Mouse (Mus musculus) erythroblast, embryonic 14.5 days (primary cell): ENCODE measurements around the gene Cel. TPM values are rescaled to one million over a fixed set of nuclear protein-coding genes. Genes with fewer than 3 reads are reported as not detected.
"Not testable (repeated sequence)": the region's sequence is repeated elsewhere in the genome, so short reads cannot be mapped to it uniquely, and the experiment has no call there.

Experiments
- H3K27me3 ChIP-seq: 2 replicates; pipeline ENCODE4 v1.6.1; 2012; ENCODE audit warnings: inconsistent platforms; ENCODE audit not compliant: control insufficient read depth
- H3K36me3 ChIP-seq: 2 replicates; pipeline ENCODE4 v1.6.1; 2012; ENCODE audit warnings: mild to moderate bottlenecking, inconsistent platforms; ENCODE audit not compliant: control insufficient read depth
- H3K4me1 ChIP-seq: 2 replicates; pipeline ENCODE4 v1.6.1; 2012; ENCODE audit warnings: inconsistent platforms; ENCODE audit not compliant: control insufficient read depth
- H3K4me3 ChIP-seq: replicated peaks from 2 replicates; pipeline ENCODE3; 2012; ENCODE audit warnings: moderate library complexity, mild to moderate bottlenecking, inconsistent platforms
- H3K9me3 ChIP-seq: 2 replicates; pipeline ENCODE4 v1.6.1; 2012; ENCODE audit warnings: low read length, inconsistent platforms, mixed read lengths; ENCODE audit not compliant: control insufficient read depth
- GATA1 ChIP-seq: IDR thresholded peaks from 2 replicates; pipeline ENCODE4 v1.6.1; 2012; ENCODE audit warnings: low read length, inconsistent platforms, mixed read lengths
- TAL1 ChIP-seq: IDR thresholded peaks from 3 replicates; pipeline ENCODE4 v1.6.1; 2012; ENCODE audit warnings: low read length, inconsistent platforms, mixed read lengths
- polyA plus RNA-seq: library from polyadenylated mRNA; stranded (reverse); fragments of >175 nt; gene quantifications from 2 replicates; pipeline ENCODE4 v1.2.3, GENCODE M21; 2012

The Cel gene
- polyA plus RNA-seq, 1 experiment, result not detected

DNA sequence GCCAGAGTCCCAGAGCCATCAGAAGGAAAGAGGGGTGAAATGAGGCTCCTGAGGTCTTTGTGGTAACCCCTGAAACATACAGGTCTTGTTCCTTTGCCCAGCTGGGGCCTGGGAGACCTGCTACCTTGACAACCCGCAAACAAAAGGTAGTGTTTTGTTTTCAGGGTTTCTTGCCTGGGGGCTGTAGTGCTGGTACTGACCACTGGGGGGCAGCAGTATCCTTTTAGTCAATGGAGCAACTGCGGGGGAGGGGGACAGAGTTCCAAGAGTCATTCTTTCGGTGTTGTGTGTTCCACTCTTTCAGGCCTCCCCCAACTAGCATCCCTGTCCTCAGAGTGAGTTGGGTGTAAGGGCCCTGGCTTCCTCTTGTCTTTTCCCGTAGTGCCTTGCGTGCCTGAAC, 48.7 kb downstream of the Cel start:
- Histone ChIP-seq H3K36me3 (no peaks in the 10 kb centered on the region), H3K4me3 (no peak overlapping the region), H3K4me1 (peaks cover 12% of the 10 kb centered on the region), H3K9me3 (no peaks in the 10 kb centered on the region), H3K27me3 (peaks cover 38% of the 10 kb centered on the region)
- TF ChIP-seq TAL1, result no peak
- no peak for TF ChIP-seq GATA1

DNA sequence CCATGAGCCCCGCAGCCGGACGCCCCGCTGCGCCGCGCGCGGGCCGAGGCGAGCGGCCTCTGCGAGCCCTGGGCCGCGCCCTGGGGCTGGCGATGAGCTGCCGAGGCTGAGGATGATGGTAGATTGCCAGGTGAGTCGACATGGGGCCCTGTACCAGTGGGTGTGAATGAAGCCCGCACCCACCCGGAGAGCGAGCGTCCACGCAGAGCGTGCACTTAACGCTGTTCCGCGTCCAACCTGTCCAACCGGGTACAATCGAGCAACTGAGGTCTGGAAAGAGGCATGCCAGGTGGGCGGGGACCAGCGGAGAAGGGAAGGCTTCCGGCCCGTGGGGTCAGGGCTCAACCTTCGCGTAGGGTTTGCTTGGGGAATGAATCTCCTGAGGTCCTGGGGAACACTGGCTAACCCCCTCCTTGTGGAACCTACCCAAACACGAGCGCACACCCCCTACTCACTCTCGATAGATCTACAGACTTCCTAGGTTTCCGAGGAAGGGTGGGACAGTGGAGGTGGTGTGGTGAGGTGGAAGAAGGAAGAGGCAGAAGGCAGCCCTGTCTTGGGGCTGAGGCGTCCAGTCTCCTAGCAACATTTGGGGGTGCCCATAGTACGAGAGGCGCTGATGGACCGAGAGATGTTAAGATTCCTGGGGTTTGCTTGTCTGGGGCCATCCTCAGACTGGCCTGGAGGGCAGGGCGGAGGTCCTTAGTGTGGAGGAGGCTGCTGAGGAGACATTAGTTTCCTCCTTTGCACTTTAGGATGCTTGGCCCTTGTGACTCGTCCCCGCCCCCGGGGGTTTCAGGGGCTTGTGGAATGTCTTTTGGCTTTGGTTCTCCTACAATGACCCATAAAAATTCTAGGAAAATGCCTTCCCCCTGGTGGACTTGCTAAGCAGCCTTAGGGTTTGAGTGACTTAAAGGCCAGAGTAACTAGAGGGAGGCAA, 49.5 kb downstream of the Cel start:
- Histone ChIP-seq H3K27me3 (peaks cover 38% of the 10 kb centered on the region), H3K36me3 (no peaks in the 10 kb centered on the region), H3K4me1 (peaks cover 12% of the 10 kb centered on the region), H3K4me3 (peak overlapping the region; percentile 49), H3K9me3 (no peaks in the 10 kb centered on the region)
- TF ChIP-seq TAL1 (no peak), GATA1 (no peak)

- H3K9me3 ChIP-seq, result no peaks in the 10 kb centered on the region
- no peak for TF ChIP-seq GATA1
- TF ChIP-seq TAL1, result no peak
- peaks cover 12% of the 10 kb centered on the region for H3K4me1 ChIP-seq
- H3K27me3 ChIP-seq, result peaks cover 38% of the 10 kb centered on the region
- no peaks in the 10 kb centered on the region for H3K36me3 ChIP-seq
- H3K4me3 ChIP-seq, result peak within 1 kb of the TSS; percentile 49
Measured at GRCm38 (mm10) chr2:28512798-28513401, 50.3 kb downstream of the Cel start, which contains the start of gene Ralgds. Ralgds (plus strand) TSS chr2:28513125.

DNA sequence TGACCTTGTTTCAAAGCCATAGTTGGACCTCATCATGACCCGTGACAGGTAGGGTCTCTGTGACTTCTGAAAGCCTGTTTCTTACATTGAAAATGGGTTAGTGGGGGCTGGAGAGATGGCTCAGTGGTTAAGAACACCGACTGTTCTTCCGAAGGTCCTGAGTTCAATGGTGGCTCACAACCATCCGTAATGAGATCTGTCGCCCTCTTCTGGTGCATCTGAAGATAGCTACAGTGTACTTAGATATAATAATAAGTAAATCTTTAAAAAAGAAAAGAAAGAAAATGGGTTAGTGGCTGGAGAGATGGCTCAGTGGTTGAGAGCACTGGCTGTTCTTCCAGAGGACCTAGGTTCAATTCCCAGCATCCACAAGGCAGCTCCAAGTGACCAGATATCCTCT, 51.6 kb downstream of the Cel start:
- peaks cover 38% of the 10 kb centered on the region for H3K27me3 ChIP-seq
- not testable (repeated sequence) for H3K4me3 ChIP-seq, H3K36me3 ChIP-seq

GRCm38 (mm10) chr2:28506291-28506690, 56.9 kb downstream of the Cel start:
- Histone ChIP-seq H3K27me3 (peaks cover 7% of the 10 kb centered on the region), H3K36me3 (no peaks in the 10 kb centered on the region), H3K4me1 (no peaks in the 10 kb centered on the region), H3K4me3 (no peak overlapping the region), H3K9me3 (no peaks in the 10 kb centered on the region)
- TF ChIP-seq GATA1, result no peak
- TF ChIP-seq TAL1, result no peak

More for the DNA sequence above, 51.6 kb downstream of the Cel start:
- H3K4me1 ChIP-seq, result peaks cover 12% of the 10 kb centered on the region
- H3K9me3 ChIP-seq, result not testable (repeated sequence)

GRCm38 (mm10) chr2:28505795-28506194, 57.4 kb downstream of the Cel start, which contains the start of gene Gm10134:
Gm10134 (plus strand) TSS chr2:28506095.
- H3K36me3 ChIP-seq, result no peaks in the 10 kb centered on the region
- no peaks in the 10 kb centered on the region for H3K4me1 ChIP-seq
- H3K4me3 ChIP-seq, result no peak within 1 kb of the TSS
- peaks cover 2% of the 10 kb centered on the region for H3K27me3 ChIP-seq
- TF ChIP-seq TAL1, result no peak
- TF ChIP-seq GATA1, result no peak
- no peaks in the 10 kb centered on the region for H3K9me3 ChIP-seq

Other genes starting within 250 kb of the Cel start
- gene Ppp1r26, start 116.6 kb downstream of the Cel start, polyA plus RNA-seq, result 0.01 TPM in 1 of 2 replicates, not detected in the other
- gene 1700007K13Rik, start 97.1 kb downstream of the Cel start, polyA plus RNA-seq, result not detected in 2 replicates
- gene Mrps2, start 95.3 kb downstream of the Cel start, polyA plus RNA-seq, result 1.0 and 1.5 TPM in 2 replicates
- gene Gbgt1, start 66.5 kb downstream of the Cel start, polyA plus RNA-seq, result not detected in 2 replicates
- not detected in 2 replicates for gene Gm10134, start 57.3 kb downstream of the Cel start, polyA plus RNA-seq
- gene Ralgds, start 50.3 kb downstream of the Cel start, polyA plus RNA-seq, result 0.03 and 0.06 TPM in 2 replicates
- gene Gtf3c5, start 20.3 kb upstream of the Cel start, polyA plus RNA-seq, result 1.8 and 2.1 TPM in 2 replicates
- gene Gfi1b, start 58.6 kb upstream of the Cel start, polyA plus RNA-seq, result 35.4 and 47.5 TPM in 2 replicates
- 0.56 and 0.79 TPM in 2 replicates for gene Tsc1, start 77.8 kb upstream of the Cel start, polyA plus RNA-seq
- not detected in 2 replicates for gene Spaca9, start 136.3 kb upstream of the Cel start, polyA plus RNA-seq
- gene Ak8, start 136.8 kb upstream of the Cel start, polyA plus RNA-seq, result not detected in 2 replicates